Mouse (Mus musculus) hindbrain, embryonic 14.5 days (tissue): Measurements from ENCODE around the gene Wdr11. TPM values are rescaled to one million over a fixed set of nuclear protein-coding genes. Genes with fewer than 3 reads are reported as not detected.

Experiments
- ATAC-seq: fragments of 200-750 bp; cut with Nextera tagmentation; 2 replicates; pipeline ENCODE4 v1.8.0; 2017; ENCODE audit warnings: moderate number of reproducible peaks, mild to moderate bottlenecking, moderate TSS enrichment, moderate library complexity; ENCODE audit not compliant: low FRiP score
- DNase-seq: peaks from one replicate; pipeline ENCODE4 v3.0.0-alpha.2; 2015; ENCODE audit warnings: low spot score
- H3K27ac ChIP-seq: fragments of 300-500 bp; sonication (generic); 2 replicates; pipeline ENCODE4 v1.5.1; 2014; ENCODE audit warnings: mild to moderate bottlenecking, moderate library complexity
- H3K27me3 ChIP-seq: fragments of 300-500 bp; sonication (generic); 2 replicates; pipeline ENCODE4 v1.6.1; 2014; ENCODE audit warnings: mild to moderate bottlenecking, low read length, mixed read lengths; ENCODE audit not compliant: control insufficient read depth, insufficient read depth
- H3K36me3 ChIP-seq: fragments of 300-500 bp; sonication (generic); replicated peaks from 2 replicates; pipeline ENCODE4 v1.6.1; 2014; ENCODE audit not compliant: control insufficient read depth, insufficient read depth
- H3K4me1 ChIP-seq: fragments of 300-500 bp; sonication (generic); replicated peaks from 2 replicates; pipeline ENCODE4 v1.6.1; 2014; ENCODE audit warnings: antibody characterized with exemption, low read length, mixed read lengths; ENCODE audit not compliant: control insufficient read depth, insufficient read depth
- H3K4me2 ChIP-seq: fragments of 300-500 bp; sonication (generic); replicated peaks from 2 replicates; pipeline ENCODE4 v1.6.1; 2014; ENCODE audit warnings: mild to moderate bottlenecking, moderate library complexity
- H3K4me3 ChIP-seq: fragments of 300-500 bp; sonication (generic); replicated peaks from 2 replicates; pipeline ENCODE4 v1.5.1; 2014; ENCODE audit warnings: mild to moderate bottlenecking, low read length
- H3K9ac ChIP-seq: fragments of 300-500 bp; sonication (generic); 2 replicates; pipeline ENCODE4 v1.6.1; 2014
- H3K9me3 ChIP-seq: fragments of 300-500 bp; sonication (generic); 2 replicates; pipeline ENCODE4 v1.6.1; 2016; ENCODE audit warnings: low read length; ENCODE audit not compliant: control insufficient read depth
- WGBS: fragments of 180-500 bp; shearing (Covaris S2); extraction: QIAGEN DNeasy Blood & Tissue Kit; methylation state at CpG from one replicate; pipeline ENCODE4 v1.1.7; 2014; 5-methylcytosine and 5-hydroxymethylcytosine counted together
- polyA plus RNA-seq: library from polyadenylated mRNA; unstranded; fragments of >200 nt; fragmentation: Nextera tagmentation; extraction: Ambion mirVana; gene quantifications from 2 replicates; pipeline ENCODE4 v1.2.1, GENCODE M21; 2014

Gene Wdr11
- polyA plus RNA-seq, 1 experiment from 2014 or later = 36.9 TPM

GRCm38 (mm10) chr7:129630351-129630750, 38.7 kb downstream of the Wdr11 start:
- no peaks in the 10 kb centered on the region for H3K4me1 ChIP-seq
- H3K9ac ChIP-seq = no peak overlapping the region
- H3K36me3 ChIP-seq = peaks cover 90% of the 10 kb centered on the region
- ATAC-seq = no peak
- H3K27ac ChIP-seq = no peak overlapping the region
- H3K4me2 ChIP-seq = no peak overlapping the region
- H3K4me3 ChIP-seq = no peak overlapping the region
- WGBS = 94% methylated on average over 7 of the region's 7 CpGs
- H3K9me3 ChIP-seq = no peaks in the 10 kb centered on the region
- no peak for DNase-seq
- H3K27me3 ChIP-seq = no peaks in the 10 kb centered on the region

DNA sequence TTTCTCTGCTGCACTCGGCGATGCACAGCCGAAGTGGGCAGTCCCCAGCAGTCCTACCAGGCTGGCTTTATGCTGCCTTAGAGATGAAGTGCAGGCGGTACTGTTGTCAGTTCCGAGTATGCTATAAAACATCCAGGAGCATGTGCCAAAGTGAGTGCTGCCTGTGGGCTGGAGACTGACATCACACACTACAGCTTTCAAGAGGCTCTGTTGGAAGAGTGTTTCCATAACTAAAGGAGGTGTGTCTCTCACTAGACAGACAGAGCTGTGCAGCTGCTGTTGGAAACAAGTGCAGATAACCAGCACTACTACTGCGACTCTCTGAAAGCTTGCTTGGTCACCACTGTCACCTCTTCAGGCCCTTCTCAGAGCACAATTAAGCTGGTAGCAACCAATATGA, 39.8 kb downstream of the Wdr11 start:
- no peak for ATAC-seq
- no peak overlapping the region for H3K27ac ChIP-seq
- H3K27me3 ChIP-seq = no peaks in the 10 kb centered on the region
- H3K4me3 ChIP-seq = no peak overlapping the region
- H3K4me2 ChIP-seq = no peak overlapping the region
- H3K9me3 ChIP-seq = no peaks in the 10 kb centered on the region
- H3K4me1 ChIP-seq = no peaks in the 10 kb centered on the region
- no peak overlapping the region for H3K9ac ChIP-seq
- WGBS = 98% methylated on average over 6 of the region's 6 CpGs
- no peak for DNase-seq
- peaks cover 90% of the 10 kb centered on the region for H3K36me3 ChIP-seq

DNA sequence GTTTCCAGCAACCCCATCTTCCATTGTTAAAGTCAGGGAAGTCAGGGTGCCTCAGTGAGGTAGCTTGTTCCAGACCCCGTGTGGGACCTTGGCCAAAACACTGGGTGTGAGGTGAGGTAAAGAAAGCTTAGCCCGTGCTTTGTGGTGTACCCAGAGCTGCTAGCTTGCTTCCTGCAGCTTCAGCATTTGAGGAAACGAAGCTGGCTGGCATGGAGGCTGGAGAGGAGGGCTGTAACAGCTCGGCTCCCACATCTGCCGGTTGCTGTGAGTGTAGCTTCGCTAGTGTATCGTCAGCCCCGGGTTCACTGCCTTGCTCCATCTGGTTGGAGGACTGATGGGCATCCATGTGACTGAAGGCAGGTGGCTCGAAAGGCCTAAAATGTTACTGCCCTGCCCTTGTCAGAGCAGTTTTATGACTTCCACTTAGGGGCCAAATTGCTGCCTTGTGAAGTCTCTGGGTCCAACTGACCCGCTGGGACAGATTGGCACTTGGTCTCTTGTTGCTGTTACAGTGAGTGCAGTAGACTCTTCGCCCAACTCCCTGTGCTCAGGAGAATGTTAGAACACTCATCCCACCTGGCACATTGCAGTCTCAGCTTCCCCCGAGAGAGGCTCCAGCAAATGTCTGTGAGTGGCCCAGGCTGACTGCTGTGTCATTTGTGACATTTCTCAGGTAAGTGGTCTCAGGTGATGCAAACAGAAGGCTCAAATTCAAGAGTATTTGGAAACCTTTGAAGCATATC, 44.4 kb downstream of the Wdr11 start:
- no peaks in the 10 kb centered on the region for H3K27me3 ChIP-seq
- no peak for ATAC-seq
- 94% methylated on average over 12 of the region's 12 CpGs for WGBS

GRCm38 (mm10) chr7:129636992-129637391, 45.3 kb downstream of the Wdr11 start:
- no peaks in the 10 kb centered on the region for H3K9me3 ChIP-seq
- H3K27me3 ChIP-seq = no peaks in the 10 kb centered on the region

More for the DNA sequence above, 44.4 kb downstream of the Wdr11 start:
- Histone ChIP-seq H3K4me3 (no peak overlapping the region), H3K36me3 (peaks cover 59% of the 10 kb centered on the region), H3K4me1 (no peaks in the 10 kb centered on the region), H3K9ac (no peak overlapping the region), H3K4me2 (no peak overlapping the region), H3K27ac (no peak overlapping the region), H3K9me3 (no peaks in the 10 kb centered on the region)
- DNase-seq = no peak

DNA sequence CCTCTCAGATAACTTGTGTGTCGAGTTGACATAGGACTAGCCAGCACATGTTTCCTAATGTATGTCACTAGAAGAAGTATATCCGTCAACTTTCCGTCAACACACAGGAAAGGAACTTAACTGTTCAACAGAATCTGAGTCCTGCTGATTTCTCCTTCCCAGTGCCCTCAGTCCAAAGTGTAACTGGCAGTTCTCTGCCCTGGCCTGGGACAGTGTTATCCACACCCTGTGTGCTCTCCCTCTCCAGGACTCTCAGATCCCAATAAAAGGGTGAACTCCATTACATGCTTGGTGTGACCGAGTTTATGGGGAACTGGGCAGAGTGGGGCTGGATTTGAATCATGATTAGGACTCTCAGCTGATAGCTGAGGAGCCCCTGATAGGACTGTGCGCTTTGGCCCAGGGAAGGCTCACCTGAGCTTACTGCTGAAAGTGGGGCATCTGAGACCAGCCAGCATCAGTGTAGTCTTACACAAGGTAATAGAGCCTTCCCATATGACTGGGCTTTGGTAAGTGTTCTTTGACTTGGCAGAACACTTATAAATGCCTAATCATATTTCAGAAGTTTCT, 46.3 kb downstream of the Wdr11 start:
- H3K9ac ChIP-seq = no peak overlapping the region

More at GRCm38 (mm10) chr7:129636992-129637391, 45.3 kb downstream of the Wdr11 start:
- no peak overlapping the region for H3K4me2 ChIP-seq
- no peak overlapping the region for H3K9ac ChIP-seq
- no peaks in the 10 kb centered on the region for H3K4me1 ChIP-seq
- peaks cover 50% of the 10 kb centered on the region for H3K36me3 ChIP-seq
- no peak overlapping the region for H3K27ac ChIP-seq
- H3K4me3 ChIP-seq = no peak overlapping the region
- ATAC-seq (no peak), DNase-seq (no peak)
- 91% methylated on average over 9 of the region's 9 CpGs for WGBS

DNA sequence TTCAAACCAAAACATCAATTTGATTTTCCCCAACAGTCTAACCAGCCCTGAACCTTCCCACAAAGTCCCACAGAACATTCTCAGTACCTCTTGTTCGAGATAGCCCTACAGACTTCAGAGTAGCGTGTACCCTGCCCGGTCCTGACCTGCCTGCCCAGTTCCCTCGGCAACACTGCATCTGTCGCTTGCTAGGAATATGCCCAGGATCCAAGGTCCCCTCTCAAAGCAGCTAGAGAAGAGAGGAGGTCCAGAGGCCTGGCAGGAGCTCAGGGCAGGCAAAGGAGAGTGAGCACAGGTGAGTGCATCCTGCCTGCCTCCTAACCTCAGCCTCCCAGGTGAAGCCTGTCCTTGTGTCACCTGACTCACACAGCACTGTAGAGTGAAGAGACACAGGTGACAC, 47.3 kb downstream of the Wdr11 start:
- Histone ChIP-seq H3K4me3 (no peak overlapping the region), H3K4me1 (no peaks in the 10 kb centered on the region), H3K27ac (no peak overlapping the region), H3K27me3 (no peaks in the 10 kb centered on the region), H3K4me2 (no peak overlapping the region), H3K9ac (no peak overlapping the region), H3K9me3 (no peaks in the 10 kb centered on the region), H3K36me3 (peaks cover 30% of the 10 kb centered on the region)
- 89% methylated on average over 5 of the region's 5 CpGs for WGBS
- ATAC-seq (no peak), DNase-seq (no peak)

More for the DNA sequence above, 46.3 kb downstream of the Wdr11 start:
- no peak overlapping the region for H3K4me2 ChIP-seq
- H3K36me3 ChIP-seq = peaks cover 40% of the 10 kb centered on the region
- whole genome bisulfite sequencing = 90% methylated on average over 5 of the region's 5 CpGs
- no peaks in the 10 kb centered on the region for H3K9me3 ChIP-seq
- DNase-seq (no peak), ATAC-seq (no peak)
- no peaks in the 10 kb centered on the region for H3K27me3 ChIP-seq
- no peak overlapping the region for H3K4me3 ChIP-seq
- no peaks in the 10 kb centered on the region for H3K4me1 ChIP-seq
- H3K27ac ChIP-seq = no peak overlapping the region

GRCm38 (mm10) chr7:129639833-129640232, 48.2 kb downstream of the Wdr11 start:
- peaks cover 21% of the 10 kb centered on the region for H3K36me3 ChIP-seq
- 86% methylated on average over 6 of the region's 6 CpGs for WGBS
- DNase-seq = no peak
- no peak overlapping the region for H3K27ac ChIP-seq
- H3K9me3 ChIP-seq = no peaks in the 10 kb centered on the region
- no peaks in the 10 kb centered on the region for H3K27me3 ChIP-seq
- H3K4me3 ChIP-seq = no peak overlapping the region
- H3K9ac ChIP-seq = no peak overlapping the region
- no peak for ATAC-seq
- no peaks in the 10 kb centered on the region for H3K4me1 ChIP-seq
- no peak overlapping the region for H3K4me2 ChIP-seq

GRCm38 (mm10) chr7:129643290-129643689, 51.6 kb downstream of the Wdr11 start:
- H3K4me1 ChIP-seq = no peaks in the 10 kb centered on the region
- H3K9ac ChIP-seq = no peak overlapping the region
- no peak overlapping the region for H3K4me2 ChIP-seq
- H3K36me3 ChIP-seq = no peaks in the 10 kb centered on the region
- WGBS = 91% methylated on average over 4 of the region's 4 CpGs
- H3K27me3 ChIP-seq = no peaks in the 10 kb centered on the region
- H3K27ac ChIP-seq = no peak overlapping the region
- H3K9me3 ChIP-seq = no peaks in the 10 kb centered on the region
- ATAC-seq (no peak), DNase-seq (no peak)
- no peak overlapping the region for H3K4me3 ChIP-seq

- Histone ChIP-seq H3K27ac (no peak overlapping the region), H3K36me3 (no peaks in the 10 kb centered on the region), H3K4me2 (no peak overlapping the region), H3K9me3 (no peaks in the 10 kb centered on the region), H3K4me3 (no peak overlapping the region), H3K9ac (no peak overlapping the region), H3K27me3 (no peaks in the 10 kb centered on the region), H3K4me1 (no peaks in the 10 kb centered on the region; the same call in 1 of the 2 replicates)
- ATAC-seq (no peak), DNase-seq (no peak)
- 82% methylated on average over 7 of the region's 7 CpGs for WGBS
Measured at GRCm38 (mm10) chr7:129647798-129648197, 56.1 kb downstream of the Wdr11 start.
